Mouse (Mus musculus): ENCODE measurements around the gene Gpx6. TPM values are rescaled to one million over a fixed set of nuclear protein-coding genes. Genes with fewer than 3 reads are reported as not detected.
A peak's percentile ranks its signal among the peaks of the same experiment; 100 is the strongest.

Gene Gpx6
- total RNA-seq, 2 experiments from 2014 or later: not detected

GRCm38 (mm10) chr13:21322509-21323375 is 10.8 kb downstream of the Gpx6 start:
- ATAC-seq (replicated peaks; ENCODE audit: poor library complexity): no peak

- ATAC-seq (replicated peaks; ENCODE audit: poor library complexity): peak; percentile 30; the same call in 1 of the 2 replicates
Observed at GRCm38 (mm10) chr13:21323405-21323804, 11.5 kb downstream of the Gpx6 start.

- ATAC-seq (replicated peaks; ENCODE audit: poor library complexity): peak; percentile 56
Observed at GRCm38 (mm10) chr13:21326191-21326590, 14.3 kb downstream of the Gpx6 start.

- ATAC-seq (replicated peaks; ENCODE audit: poor library complexity): peak; percentile 74
Observed at GRCm38 (mm10) chr13:21326657-21327211, 14.8 kb downstream of the Gpx6 start.

- ATAC-seq (replicated peaks; ENCODE audit: poor library complexity): no peak
Observed at GRCm38 (mm10) chr13:21327424-21327823, 15.5 kb downstream of the Gpx6 start.

GRCm38 (mm10) chr13:21346610-21347009 is 34.7 kb downstream of the Gpx6 start, which contains the start of gene Olfr1367:
TSS of gene Olfr1367 (plus strand) at chr13:21346910.
- no peak for ATAC-seq (replicated peaks; ENCODE audit: poor library complexity)

- no peak for ATAC-seq (replicated peaks; ENCODE audit: poor library complexity)
Observed at GRCm38 (mm10) chr13:21350593-21350992, 38.7 kb downstream of the Gpx6 start.

GRCm38 (mm10) chr13:21362621-21363248 is 50.8 kb downstream of the Gpx6 start, which contains the start of gene Zscan12:
TSS of gene Zscan12 (plus strand) at chr13:21362820.
- ATAC-seq (replicated peaks; ENCODE audit: poor library complexity): peak; percentile 100

- no peak for ATAC-seq (replicated peaks; ENCODE audit: poor library complexity)
Observed at GRCm38 (mm10) chr13:21363719-21364118, 51.8 kb downstream of the Gpx6 start.

GRCm38 (mm10) chr13:21366635-21367034 is 54.7 kb downstream of the Gpx6 start:
- ATAC-seq (replicated peaks; ENCODE audit: poor library complexity): no peak

Other genes starting within 250 kb of the Gpx6 start
- not detected in 2 replicates for gene Olfr1370, start 237.2 kb upstream of the Gpx6 start, total RNA-seq (2015)
- gene Olfr1370, start 237.2 kb upstream of the Gpx6 start, total RNA-seq (2017): not detected in 2 replicates
- gene Olfr1369-ps1, start 200.6 kb upstream of the Gpx6 start, total RNA-seq (2015): not detected in 2 replicates
- not detected in 2 replicates for gene Olfr1369-ps1, start 200.6 kb upstream of the Gpx6 start, total RNA-seq (2017)
- gene Olfr263, start 182.5 kb upstream of the Gpx6 start, total RNA-seq (2015): not detected in 2 replicates
- not detected in 2 replicates for gene Olfr263, start 182.5 kb upstream of the Gpx6 start, total RNA-seq (2017)
- not detected in 2 replicates for gene Olfr1368, start 166.3 kb upstream of the Gpx6 start, total RNA-seq (2015)
- gene Olfr1368, start 166.3 kb upstream of the Gpx6 start, total RNA-seq (2017): not detected in 2 replicates
- gene Trim27, start 132.7 kb upstream of the Gpx6 start, total RNA-seq (2015): 108 and 116 TPM in 2 replicates
- gene Trim27, start 132.7 kb upstream of the Gpx6 start, total RNA-seq (2017): 170 and 177 TPM in 2 replicates
- gene Gpx5, start 19.4 kb upstream of the Gpx6 start, total RNA-seq (2015): not detected in 2 replicates
- gene Gpx5, start 19.4 kb upstream of the Gpx6 start, total RNA-seq (2017): not detected in 2 replicates
- not detected in 2 replicates for gene Olfr1367, start 34.8 kb downstream of the Gpx6 start, total RNA-seq (2015)
- gene Olfr1367, start 34.8 kb downstream of the Gpx6 start, total RNA-seq (2017): not detected in 2 replicates
- 7.5 and 9.1 TPM in 2 replicates for gene Zscan12, start 50.7 kb downstream of the Gpx6 start, total RNA-seq (2015)
- 15.5 and 17.5 TPM in 2 replicates for gene Zscan12, start 50.7 kb downstream of the Gpx6 start, total RNA-seq (2017)
- gene Zkscan3, start 90.6 kb downstream of the Gpx6 start, total RNA-seq (2015): 39.4 and 51.9 TPM in 2 replicates
- 26.9 and 33.7 TPM in 2 replicates for gene Zkscan3, start 90.6 kb downstream of the Gpx6 start, total RNA-seq (2017)
- gene Pgbd1, start 128.9 kb downstream of the Gpx6 start, total RNA-seq (2015): 1.1 and 1.6 TPM in 2 replicates
- 0.58 and 0.98 TPM in 2 replicates for gene Pgbd1, start 128.9 kb downstream of the Gpx6 start, total RNA-seq (2017)
- gene Zscan26, start 141.6 kb downstream of the Gpx6 start, total RNA-seq (2015): 18.5 and 18.7 TPM in 2 replicates
- 17.1 and 20.6 TPM in 2 replicates for gene Zscan26, start 141.6 kb downstream of the Gpx6 start, total RNA-seq (2017)
- gene Nkapl, start 156.4 kb downstream of the Gpx6 start, total RNA-seq (2015): 0.10 and 0.12 TPM in 2 replicates
- 0.33 TPM in 1 of 2 replicates, not detected in the other for gene Nkapl, start 156.4 kb downstream of the Gpx6 start, total RNA-seq (2017)
- gene Zkscan4, start 166.8 kb downstream of the Gpx6 start, total RNA-seq (2015): 0.49 and 0.79 TPM in 2 replicates
- gene Zkscan4, start 166.8 kb downstream of the Gpx6 start, total RNA-seq (2017): 0.14 and 0.71 TPM in 2 replicates
- not detected in 2 replicates for gene Gm10065, start 167.3 kb downstream of the Gpx6 start, total RNA-seq (2015)
- gene Gm10065, start 167.3 kb downstream of the Gpx6 start, total RNA-seq (2017): not detected in 2 replicates
- 0.20 and 0.27 TPM in 2 replicates for gene AK157302, start 183.1 kb downstream of the Gpx6 start, total RNA-seq (2015)
- gene AK157302, start 183.1 kb downstream of the Gpx6 start, total RNA-seq (2017): 0.12 and 0.14 TPM in 2 replicates
- gene Gm11273, start 189.3 kb downstream of the Gpx6 start, total RNA-seq (2015): 7.1 and 8.8 TPM in 2 replicates
- gene Gm11273, start 189.3 kb downstream of the Gpx6 start, total RNA-seq (2017): 2.2 and 7.0 TPM in 2 replicates
- gene Zkscan8, start 219.0 kb downstream of the Gpx6 start, total RNA-seq (2015): 8.4 and 13.7 TPM in 2 replicates
- 7.7 and 9.8 TPM in 2 replicates for gene Zkscan8, start 219.0 kb downstream of the Gpx6 start, total RNA-seq (2017)
- gene Olfr1366, start 230.7 kb downstream of the Gpx6 start, total RNA-seq (2015): not detected in 2 replicates
- not detected in 2 replicates for gene Olfr1366, start 230.7 kb downstream of the Gpx6 start, total RNA-seq (2017)
- gene Olfr1535, start 247.8 kb downstream of the Gpx6 start, total RNA-seq (2015): not detected in 2 replicates
- gene Olfr1535, start 247.8 kb downstream of the Gpx6 start, total RNA-seq (2017): not detected in 2 replicates

Measured in megakaryocyte progenitor cell, adult 5-6 weeks (primary cell).